Mouse (Mus musculus) ES-E14 (cell line): Measurements from ENCODE around the gene Acot11. TPM values are rescaled to one million over a fixed set of nuclear protein-coding genes. Genes with fewer than 3 reads are reported as not detected.

ENCODE experiments used
- DNase-seq: peaks from one replicate; pipeline ENCODE4 v3.0.0-alpha.2; 2013; ENCODE audit warnings: low read depth, low spot score
- H3K27ac ChIP-seq: 2 replicates; pipeline ENCODE4 v1.5.1; 2012; ENCODE audit warnings: low read depth, mild to moderate bottlenecking, low read length, moderate library complexity, mixed read lengths; ENCODE audit not compliant: poor library complexity, insufficient read depth, severe bottlenecking
- H3K36me3 ChIP-seq: 2 replicates; pipeline ENCODE4 v1.6.1; 2012; ENCODE audit warnings: mild to moderate bottlenecking, low read length, moderate library complexity, mixed read lengths; ENCODE audit not compliant: control insufficient read depth, poor library complexity, insufficient read depth, severe bottlenecking
- H3K4me1 ChIP-seq, 2 experiments: fragments of 150-350 bp in 1 of 2; sonication (generic) in 1 of 2; 2 replicates each; pipeline ENCODE4 v1.6.1; 2012; ENCODE audit warnings: low read length in 2 of 2, mild to moderate bottlenecking in 1 of 2, mixed read lengths in 1 of 2; ENCODE audit not compliant: control insufficient read depth in 2 of 2, insufficient read depth in 2 of 2, poor library complexity in 1 of 2
- H3K4me3 ChIP-seq, 2 experiments: fragments of 150-350 bp in 1 of 2; sonication (generic) in 1 of 2; 2 replicates each; pipeline ENCODE4 v1.5.1; 2012; ENCODE audit warnings: low read length in 2 of 2, low read depth in 1 of 2, mild to moderate bottlenecking in 1 of 2, mixed read lengths in 1 of 2; ENCODE audit not compliant: insufficient read depth in 1 of 2, poor library complexity in 1 of 2, severe bottlenecking in 1 of 2
- H3K9ac ChIP-seq: 2 replicates; pipeline ENCODE4 v1.6.1; 2012; ENCODE audit warnings: low read depth, mild to moderate bottlenecking, low read length, mixed read lengths; ENCODE audit not compliant: poor library complexity, insufficient read depth, severe bottlenecking
- H3K9me3 ChIP-seq: fragments of 150-350 bp; sonication (generic); 2 replicates; pipeline ENCODE4 v1.6.1; 2012; ENCODE audit warnings: low read depth, mild to moderate bottlenecking, low read length; ENCODE audit not compliant: control insufficient read depth, insufficient read depth
- CHD2 ChIP-seq: IDR thresholded peaks from 2 replicates; pipeline ENCODE4 v1.6.1; 2014; ENCODE audit warnings: mild to moderate bottlenecking, low read depth, low read length, inconsistent platforms
- HCFC1 ChIP-seq: IDR thresholded peaks from 2 replicates; pipeline ENCODE4 v1.6.1; 2012; ENCODE audit warnings: low read length, inconsistent platforms, borderline replicate concordance; ENCODE audit not compliant: insufficient read depth
- MAFK ChIP-seq: IDR thresholded peaks from 2 replicates; pipeline ENCODE4 v1.6.1; 2014; ENCODE audit warnings: mild to moderate bottlenecking, low read depth, low read length, inconsistent platforms; ENCODE audit not compliant: insufficient read depth
- ZC3H11A ChIP-seq: IDR thresholded peaks from 2 replicates; pipeline ENCODE4 v1.6.1; 2012; ENCODE audit warnings: low read depth, mild to moderate bottlenecking, inconsistent platforms, low read length, borderline replicate concordance
- ZNF384 ChIP-seq: IDR thresholded peaks from 2 replicates; pipeline ENCODE4 v1.6.1; 2012; ENCODE audit warnings: low read depth, low read length, inconsistent platforms
- in situ Hi-C, 2 experiments: fragments of 600-800 bp; cut with MboI; formaldehyde crosslinking; loops; one replicate each; pipeline ENCODE4 v1.15.1; 2025; ENCODE audit warnings: low sequenced_read_pairs in 2 of 2, inconsistent platforms in 1 of 2; ENCODE audit not compliant: unreplicated experiment in 2 of 2
- total RNA-seq: library from RNA; depleted of rRNA; stranded (reverse); fragments of 300-350 nt; gene quantifications from 2 replicates; pipeline ENCODE4 v1.2.3, GENCODE M21; 2012; rRNA removed

Gene Acot11
- total RNA-seq, 1 experiment: 2.5 TPM

- Histone ChIP-seq H3K9ac (no peak overlapping the region), H3K36me3 (no peaks in the 10 kb centered on the region), H3K27ac (no peak overlapping the region), H3K9me3 (no peaks in the 10 kb centered on the region), H3K4me1 (peaks cover 4 to 20% of the 10 kb centered on the region in 2 experiments; a peak in 3 of 4 replicates), H3K4me3 (no peak overlapping the region)
- TF ChIP-seq ZC3H11A (no peak), CHD2 (no peak), ZNF384 (no peak), MAFK (no peak), HCFC1 (no peak)
- in situ Hi-C loops: loop anchor here in 1 of 2 experiments (5.0 kb wide), 1 partner anchor 73 kb away; no protein-coding TSS in a partner anchor
- no peak for DNase-seq
Measured at GRCm38 (mm10) chr4:106705096-106705665, 99.6 kb downstream of the Acot11 start.

- H3K9ac ChIP-seq: no peak overlapping the region
- in situ Hi-C loops: no loop called here
- no peak for DNase-seq
Measured at GRCm38 (mm10) chr4:106704416-106704815, 100.4 kb downstream of the Acot11 start.

GRCm38 (mm10) chr4:106703956-106704355, 100.8 kb downstream of the Acot11 start:
- H3K9me3 ChIP-seq: no peaks in the 10 kb centered on the region
- H3K4me3 ChIP-seq: no peak overlapping the region
- no peak for DNase-seq
- H3K36me3 ChIP-seq: no peaks in the 10 kb centered on the region
- no peak overlapping the region for H3K27ac ChIP-seq
- TF ChIP-seq CHD2 (no peak), MAFK (no peak), ZNF384 (no peak), HCFC1 (no peak), ZC3H11A (no peak)
- H3K4me1 ChIP-seq: peaks cover 4 to 20% of the 10 kb centered on the region in 2 experiments; a peak in 3 of 4 replicates
- in situ Hi-C loops: no loop called here
- no peak overlapping the region for H3K9ac ChIP-seq

More at GRCm38 (mm10) chr4:106704416-106704815, 100.4 kb downstream of the Acot11 start:
- Histone ChIP-seq H3K4me1 (peaks cover 4 to 20% of the 10 kb centered on the region in 2 experiments; a peak in 3 of 4 replicates), H3K4me3 (no peak overlapping the region), H3K27ac (no peak overlapping the region), H3K36me3 (no peaks in the 10 kb centered on the region), H3K9me3 (no peaks in the 10 kb centered on the region)
- TF ChIP-seq ZC3H11A (no peak), ZNF384 (no peak), MAFK (no peak), CHD2 (no peak), HCFC1 (no peak)

DNA sequence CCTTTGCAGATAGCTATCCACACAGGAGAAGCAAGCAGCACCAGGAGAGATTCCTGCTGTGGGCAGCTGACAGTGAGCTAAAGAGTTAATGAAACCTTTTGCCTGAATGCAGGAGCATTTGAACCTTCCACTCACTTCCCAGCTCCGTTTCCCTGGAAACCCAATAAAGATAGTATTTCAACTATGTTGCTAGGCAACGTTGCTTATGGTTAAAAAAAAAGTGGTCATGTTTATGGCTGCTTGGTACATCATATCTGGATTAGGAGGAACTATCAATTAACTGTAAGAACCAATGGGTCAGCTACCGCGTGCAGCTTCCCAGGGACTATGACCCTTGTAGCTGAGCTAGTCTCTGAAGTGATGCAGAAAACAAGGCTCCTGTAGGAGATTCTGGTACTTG, 104.0 kb downstream of the Acot11 start:
- Histone ChIP-seq H3K4me3 (no peak overlapping the region), H3K9ac (no peak overlapping the region), H3K27ac (no peak overlapping the region), H3K36me3 (no peaks in the 10 kb centered on the region), H3K9me3 (no peaks in the 10 kb centered on the region), H3K4me1 (peaks cover 4 to 9% of the 10 kb centered on the region in 2 experiments; a peak in 2 of 4 replicates)
- in situ Hi-C loops: no loop called here
- no peak for DNase-seq
- TF ChIP-seq MAFK (no peak), ZNF384 (no peak), ZC3H11A (no peak), HCFC1 (no peak), CHD2 (no peak)

GRCm38 (mm10) chr4:106699989-106700388, 104.8 kb downstream of the Acot11 start:
- Histone ChIP-seq H3K4me3 (no peak overlapping the region), H3K9ac (no peak overlapping the region), H3K9me3 (no peaks in the 10 kb centered on the region), H3K4me1 (peaks cover 4 to 7% of the 10 kb centered on the region in 2 experiments; a peak in 2 of 4 replicates), H3K36me3 (no peaks in the 10 kb centered on the region), H3K27ac (no peak overlapping the region)
- in situ Hi-C loops: no loop called here
- DNase-seq: peak; percentile 48
- TF ChIP-seq ZNF384: no peak
- no peak for TF ChIP-seq MAFK
- TF ChIP-seq ZC3H11A: no peak
- TF ChIP-seq HCFC1: no peak
- no peak for TF ChIP-seq CHD2

Other genes with a start within 250 kb of the Acot11 start
- gene Dhcr24, start 244.0 kb downstream of the Acot11 start, total RNA-seq: 223 and 321 TPM in 2 replicates
- 2.1 and 2.9 TPM in 2 replicates for gene Lexm, start 187.8 kb downstream of the Acot11 start, total RNA-seq
- gene Ttc22, start 182.6 kb downstream of the Acot11 start, total RNA-seq: 0.09 and 0.16 TPM in 2 replicates
- 12.1 and 14.7 TPM in 2 replicates for gene Pars2, start 153.9 kb downstream of the Acot11 start, total RNA-seq
- gene Ttc4, start 126.1 kb downstream of the Acot11 start, total RNA-seq: 47.1 and 48.8 TPM in 2 replicates
- 0.45 and 0.63 TPM in 2 replicates for gene Mroh7, start 74.1 kb downstream of the Acot11 start, total RNA-seq
- gene Fam151a, start 71.1 kb downstream of the Acot11 start, total RNA-seq: 1.4 and 2.2 TPM in 2 replicates
- gene Ssbp3, start 105.7 kb upstream of the Acot11 start, total RNA-seq: 42.3 and 42.6 TPM in 2 replicates